Mouse (Mus musculus) lung, adult 2 months (tissue): ENCODE data around the gene Rer1.

ENCODE experiments used
- CTCF ChIP-seq: fragments of 200-500 bp; IDR thresholded peaks from 2 replicates; pipeline ENCODE4 v1.5.1; 2011; ENCODE audit warnings: mild to moderate bottlenecking, low read length, control low read depth; ENCODE audit not compliant: insufficient read depth
- POLR2A ChIP-seq: fragments of 200-500 bp; IDR thresholded peaks from 2 replicates; pipeline ENCODE4 v1.6.1; 2011; ENCODE audit warnings: low read depth, mild to moderate bottlenecking, control low read depth, low read length, borderline replicate concordance; ENCODE audit errors: extremely low read depth

DNA sequence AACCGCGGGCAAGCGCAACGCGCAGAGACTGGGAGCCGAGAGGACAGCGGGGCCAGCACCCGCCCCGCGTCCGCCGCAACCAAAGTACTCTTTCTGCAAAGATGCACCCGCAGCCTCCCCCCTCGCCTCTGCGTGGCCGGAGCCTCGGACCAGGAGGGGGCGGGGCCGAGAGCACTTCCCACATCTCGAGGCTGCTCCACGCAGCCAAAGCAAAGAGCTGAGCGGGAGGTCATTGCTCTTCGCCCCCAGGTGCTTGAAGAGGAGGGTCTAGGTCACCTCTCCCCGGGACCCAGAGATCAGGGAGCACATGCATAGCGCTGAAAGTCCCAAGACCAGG, 42.9 kb downstream of the Rer1 start:
- TF ChIP-seq CTCF (no peak), POLR2A (no peak)
